Mouse (Mus musculus): ENCODE data around the gene Btbd9.

DNA sequence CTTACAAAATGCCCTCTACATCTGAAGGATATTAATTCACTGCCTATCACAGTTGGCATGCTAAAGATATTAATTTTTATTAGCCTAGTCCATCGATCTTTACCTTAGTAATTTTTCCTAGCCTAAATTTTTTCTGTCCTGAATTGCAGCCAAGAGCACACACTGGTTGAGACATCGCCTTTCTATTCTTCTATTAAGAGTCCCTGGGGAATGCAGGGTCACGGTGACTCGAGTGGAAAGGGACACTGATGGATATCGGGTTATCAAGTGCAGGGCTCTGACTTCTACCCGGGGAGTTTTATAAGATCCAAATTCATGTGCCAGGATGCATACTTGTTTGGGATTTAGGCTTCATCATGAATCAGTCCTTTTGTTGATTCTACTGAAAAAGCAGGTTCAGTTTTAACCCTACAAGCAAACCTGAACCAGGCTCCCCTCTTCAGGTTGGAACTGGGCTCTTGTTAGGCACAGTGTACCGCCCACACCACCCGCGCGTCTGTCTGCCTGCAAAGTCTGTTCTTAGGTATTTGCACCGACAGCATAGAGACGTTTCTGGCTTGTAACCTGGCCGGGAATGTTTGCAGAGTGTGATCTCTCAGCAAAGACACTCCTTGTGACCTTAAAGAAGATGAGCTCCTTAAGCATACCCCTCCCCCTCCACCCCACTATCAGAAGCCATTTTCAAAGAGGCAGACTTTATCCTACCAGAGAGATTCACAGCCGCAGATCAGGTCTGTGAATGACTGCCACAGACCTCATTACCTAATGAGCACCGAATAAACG lies 297.5 kb downstream of the Btbd9 start:
- TF ChIP-seq POLR2A (IDR thresholded peaks at IDR 0.05; ENCODE audit: extremely low read depth, insufficient read depth, low read length), result no peak
- no peak for TF ChIP-seq CTCF (IDR thresholded peaks at IDR 0.05; ENCODE audit: extremely low read depth, insufficient read depth, low read length)
